8 mouse cellular contexts compared by ENCODE assay signal in the genomic region with DNA sequence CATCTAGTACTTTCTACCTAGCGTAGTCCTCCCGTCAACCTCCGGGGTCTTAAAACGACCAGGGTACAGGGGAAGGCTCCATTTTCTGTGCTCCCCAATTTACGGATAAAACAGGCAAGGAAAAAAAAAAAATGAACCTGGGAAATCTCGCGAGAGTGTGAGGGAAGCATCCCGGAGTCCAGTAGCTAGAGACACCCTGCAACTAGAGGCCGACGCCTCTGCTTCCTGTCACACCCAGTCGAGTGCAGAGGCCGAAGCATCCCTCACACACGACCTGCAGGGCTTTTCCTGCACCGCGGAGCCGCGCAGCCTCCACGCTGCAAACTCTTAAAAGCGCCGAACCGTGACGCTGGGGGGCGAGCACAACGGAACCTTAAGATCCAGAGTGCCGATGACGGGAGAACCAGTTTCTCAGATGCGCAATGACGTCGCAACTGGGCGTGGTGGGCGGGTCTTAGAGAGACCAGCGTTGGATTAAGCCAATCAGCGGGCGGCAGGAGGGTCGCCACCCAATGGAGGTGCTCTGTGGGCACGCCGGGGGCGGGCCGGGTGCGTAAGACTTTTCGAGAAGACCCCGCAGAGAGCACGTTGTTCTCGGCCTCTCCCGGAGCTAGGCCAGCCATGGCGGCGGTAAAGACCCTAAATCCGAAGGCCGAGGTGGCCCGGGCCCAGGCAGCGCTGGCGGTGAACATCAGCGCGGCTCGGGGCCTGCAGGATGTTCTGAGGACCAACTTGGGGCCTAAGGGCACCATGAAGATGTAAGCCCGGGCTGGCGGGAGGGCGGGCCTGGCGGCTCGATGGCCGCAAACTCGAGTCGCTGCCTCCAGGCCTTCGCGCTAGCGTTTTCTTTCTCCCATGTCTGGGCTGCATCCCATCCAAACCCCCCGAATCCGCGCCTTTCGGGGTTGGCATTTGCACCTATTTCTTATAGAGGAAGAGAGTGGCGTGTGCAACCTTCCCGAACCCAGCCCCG. TPM values are rescaled to one million over a fixed set of nuclear protein-coding genes. Genes with fewer than 3 reads are reported as not detected.
DNase-seq lines count a peak whose midpoint lies in the region; ATAC-seq and TF ChIP-seq lines count a peak whose summit lies in the region.

A gene (minus strand): TSS at position 632 of the 973 bp plus-strand sequence.

- peaks cover 33% of the 10 kb centered on the region for H3K36me3 ChIP-seq in hindbrain, embryonic 13.5 days

- no peak for TF ChIP-seq CTCF in Patski (IDR thresholded peaks at IDR 0.05)

- CTCF ChIA-PET in Patski (lab: Charles Lee), result interaction anchor here (1.1 to 2.4 kb wide), 4 partner anchors 16 to 89 kb away, joined by 3 to 5 read pairs (median 3); a partner anchor contains a TSS

- H3K27me3 ChIP-seq in Patski, result no peaks in the 10 kb centered on the region
- no peaks in the 10 kb centered on the region for H3K27me3 ChIP-seq in hindbrain, embryonic 13.5 days

- in situ Hi-C loops in Patski (cut with MboI; ENCODE audit: low pct_unique_long_range_greater_than_20kb), result no loop called here

- H3K4me1 ChIP-seq in hindbrain, embryonic 13.5 days (replicated peaks), result peaks cover 25% of the 10 kb centered on the region

- POLR2A ChIA-PET in Patski (lab: Charles Lee), result interaction anchor here (0.7 to 2.4 kb wide), 8 partner anchors 9 to 541 kb away, joined by 3 to 12 read pairs (median 4); a partner anchor contains a TSS

- under 1% methylated on average over 73 of the region's 73 CpGs for WGBS in hindbrain, embryonic 13.5 days

- peak within 1 kb of the TSS; percentile 75 for H3K4me3 ChIP-seq in hindbrain, embryonic 13.5 days

- DNase-seq in Patski (ENCODE audit: low read depth, low spot score), result peak; percentile 97
- DNase-seq in cerebellum, postnatal 14 days, result peak; percentile 98 to 99
- DNase-seq in frontal cortex, postnatal 14 days (ENCODE audit: low spot score in 2 of 2), result peak; percentile 97 to 98
- DNase-seq in layer of hippocampus, postnatal 25 days (ENCODE audit: extremely low spot score in 1 of 2, low spot score in 1 of 2), result peak; percentile 89 to 96
- peak; percentile 97 for DNase-seq in lung, postnatal 25 days (ENCODE audit: low spot score)
- peak; percentile 99 for DNase-seq in retina, embryonic 14.5 days (ENCODE audit: low spot score)
- DNase-seq in thymus, postnatal 4 days, result peak; percentile 96

- no peaks in the 10 kb centered on the region for H3K9me3 ChIP-seq in hindbrain, embryonic 13.5 days

- peak; percentile 97 for ATAC-seq in Patski
- ATAC-seq in hindbrain, embryonic 13.5 days (ENCODE audit: low FRiP score), result peak; percentile 99

- H3K4me2 ChIP-seq in hindbrain, embryonic 13.5 days, result peak within 1 kb of the TSS; percentile 89

- H3K9ac ChIP-seq in hindbrain, embryonic 13.5 days, result peak within 1 kb of the TSS; percentile 87

- H3K27ac ChIP-seq in hindbrain, embryonic 13.5 days, result peak within 1 kb of the TSS; percentile 96

RNA-seq across cellular contexts. Expression of the gene that starts here (rescaled TPM):
- polyA plus RNA-seq in Patski (2021), result 153 TPM
- polyA plus RNA-seq in hindbrain, embryonic 13.5 days (2015; fragmentation: Nextera tagmentation; extraction: Ambion mirVana), result 34.3 and 38.5 TPM in 2 replicates
- 10 to 100 TPM; 26.8 to 32.5 TPM for total RNA-seq in layer of hippocampus, postnatal 25 days (2021)

Comparison
In these comparisons a context has a peak if more than half of its experiments do, and no peak if none do; other contexts are left out.
1. Peak in every context shown above with its lines: DNase-seq, ATAC-seq, H3K4me3 ChIP-seq and H3K27ac ChIP-seq.